Mouse (Mus musculus): ENCODE results near the gene Runx1.

Runx1 gene

GRCm38 (mm10) chr16:92826683-92827082, 734 bp upstream of the Runx1 start:
- DNase-seq (ENCODE audit: low read depth, low spot score): no peak

- DNase-seq (ENCODE audit: low read depth, low spot score): no peak
Observed at GRCm38 (mm10) chr16:92825204-92825843, 625 bp downstream of the Runx1 start.

- no peak for DNase-seq (ENCODE audit: low read depth, low spot score)
Observed at GRCm38 (mm10) chr16:92824723-92825203, 1.2 kb downstream of the Runx1 start.

- DNase-seq (ENCODE audit: low read depth, low spot score): no peak
Observed at GRCm38 (mm10) chr16:92824003-92824722, 1.8 kb downstream of the Runx1 start.

GRCm38 (mm10) chr16:92823381-92823862, 2.5 kb downstream of the Runx1 start:
- no peak for DNase-seq (ENCODE audit: low read depth, low spot score)

- no peak for DNase-seq (ENCODE audit: low read depth, low spot score)
Observed at GRCm38 (mm10) chr16:92822676-92823075, 3.3 kb downstream of the Runx1 start.

GRCm38 (mm10) chr16:92821938-92822629, 3.9 kb downstream of the Runx1 start:
- DNase-seq (ENCODE audit: low read depth, low spot score): no peak

- no peak for DNase-seq (ENCODE audit: low read depth, low spot score)
Observed at GRCm38 (mm10) chr16:92821596-92821937, 4.4 kb downstream of the Runx1 start.

- no peak for DNase-seq (ENCODE audit: low read depth, low spot score)
Observed at GRCm38 (mm10) chr16:92820451-92820850, 5.5 kb downstream of the Runx1 start.

- DNase-seq (ENCODE audit: low read depth, low spot score): no peak
Observed at GRCm38 (mm10) chr16:92818480-92819269, 7.3 kb downstream of the Runx1 start.

- no peak for DNase-seq (ENCODE audit: low read depth, low spot score)
Observed at GRCm38 (mm10) chr16:92816092-92816491, 9.9 kb downstream of the Runx1 start.

- no peak for DNase-seq (ENCODE audit: low read depth, low spot score)
Observed at GRCm38 (mm10) chr16:92815195-92815527, 10.8 kb downstream of the Runx1 start.

GRCm38 (mm10) chr16:92814366-92815194, 11.4 kb downstream of the Runx1 start:
- no peak for DNase-seq (ENCODE audit: low read depth, low spot score)

- DNase-seq (ENCODE audit: low read depth, low spot score): no peak
Observed at GRCm38 (mm10) chr16:92812405-92812804, 13.5 kb downstream of the Runx1 start.

- no peak for DNase-seq (ENCODE audit: low read depth, low spot score)
Observed at GRCm38 (mm10) chr16:92810568-92811240, 15.2 kb downstream of the Runx1 start.

- DNase-seq (ENCODE audit: low read depth, low spot score): no peak
Observed at GRCm38 (mm10) chr16:92807772-92808171, 18.2 kb downstream of the Runx1 start.

GRCm38 (mm10) chr16:92803076-92803580, 22.8 kb downstream of the Runx1 start:
- DNase-seq (ENCODE audit: low read depth, low spot score): no peak

- DNase-seq (ENCODE audit: low read depth, low spot score): no peak
Observed at GRCm38 (mm10) chr16:92801567-92801966, 24.4 kb downstream of the Runx1 start.

GRCm38 (mm10) chr16:92800845-92801244, 25.1 kb downstream of the Runx1 start:
- DNase-seq (ENCODE audit: low read depth, low spot score): no peak

GRCm38 (mm10) chr16:92799940-92800339, 26.0 kb downstream of the Runx1 start:
- DNase-seq (ENCODE audit: low read depth, low spot score): no peak
